Mouse (Mus musculus) forebrain, embryonic 14.5 days (tissue): ENCODE results near the gene Slc38a1. TPM values are rescaled to one million over a fixed set of nuclear protein-coding genes. Genes with fewer than 3 reads are reported as not detected.

Source experiments
- ATAC-seq: fragments of 200-750 bp; cut with Nextera tagmentation; 2 replicates; pipeline ENCODE4 v1.8.0; 2017; ENCODE audit warnings: mild to moderate bottlenecking, moderate library complexity
- DNase-seq: peaks from one replicate; pipeline ENCODE4 v3.0.0-alpha.2; 2015; ENCODE audit warnings: low spot score
- H3K27ac ChIP-seq: fragments of 300-500 bp; sonication (generic); 2 replicates; pipeline ENCODE4 v1.5.1; 2014; ENCODE audit warnings: low read depth, mild to moderate bottlenecking, control low read depth, low read length, moderate library complexity
- H3K27me3 ChIP-seq: fragments of 300-500 bp; sonication (generic); replicated peaks from 2 replicates; pipeline ENCODE4 v1.6.1; 2014; ENCODE audit warnings: low read length, control low read depth, mixed read lengths; ENCODE audit not compliant: control insufficient read depth, insufficient read depth
- H3K36me3 ChIP-seq: fragments of 300-500 bp; sonication (generic); 2 replicates; pipeline ENCODE4 v1.6.1; 2014; ENCODE audit warnings: low read length, control low read depth; ENCODE audit not compliant: control insufficient read depth, insufficient read depth
- H3K4me1 ChIP-seq: fragments of 300-500 bp; sonication (generic); 2 replicates; pipeline ENCODE4 v1.6.1; 2014; ENCODE audit warnings: antibody characterized with exemption, low read length, control low read depth; ENCODE audit not compliant: control insufficient read depth, insufficient read depth
- H3K4me2 ChIP-seq: fragments of 300-500 bp; sonication (generic); 2 replicates; pipeline ENCODE4 v1.6.1; 2014; ENCODE audit warnings: mild to moderate bottlenecking, control low read depth, low read length
- H3K4me3 ChIP-seq: fragments of 300-500 bp; sonication (generic); 2 replicates; pipeline ENCODE4 v1.5.1; 2014; ENCODE audit warnings: low read depth, low read length, control low read depth
- H3K9ac ChIP-seq: fragments of 300-500 bp; sonication (generic); 2 replicates; pipeline ENCODE4 v1.6.1; 2014; ENCODE audit warnings: mild to moderate bottlenecking, low read length, control low read depth, moderate library complexity
- H3K9me3 ChIP-seq: fragments of 300-500 bp; sonication (generic); replicated peaks from 2 replicates; pipeline ENCODE4 v1.6.1; 2016; ENCODE audit warnings: low read length, control low read depth, mixed read lengths; ENCODE audit not compliant: control insufficient read depth
- whole genome bisulfite sequencing: fragments of 180-500 bp; shearing (Covaris S2); extraction: QIAGEN DNeasy Blood & Tissue Kit; methylation state at CpG from one replicate; pipeline ENCODE4 v1.1.7; 2014; 5-methylcytosine and 5-hydroxymethylcytosine counted together
- polyA plus RNA-seq: library from polyadenylated mRNA; unstranded; fragments of >200 nt; fragmentation: Nextera tagmentation; extraction: Ambion mirVana; gene quantifications from 2 replicates; pipeline ENCODE4 v1.2.1, GENCODE M21; 2014

The Slc38a1 gene
- polyA plus RNA-seq, 1 experiment from 2014 or later, result 100 TPM

- DNase-seq (no peak), ATAC-seq (no peak)
- Histone ChIP-seq H3K4me1 (no peaks in the 10 kb centered on the region), H3K4me2 (no peak overlapping the region), H3K27me3 (no peaks in the 10 kb centered on the region), H3K9ac (no peak overlapping the region), H3K36me3 (no peaks in the 10 kb centered on the region), H3K9me3 (no peaks in the 10 kb centered on the region), H3K27ac (no peak overlapping the region), H3K4me3 (no peak overlapping the region)
- 80% methylated on average over 6 of the region's 6 CpGs for WGBS
Measured at GRCm38 (mm10) chr15:96669721-96670120, 27.0 kb upstream of the Slc38a1 start.

GRCm38 (mm10) chr15:96666663-96667062, 23.9 kb upstream of the Slc38a1 start:
- Histone ChIP-seq H3K9ac (no peak overlapping the region), H3K9me3 (no peaks in the 10 kb centered on the region), H3K4me2 (peak overlapping the region; percentile 18; the same call in 1 of the 2 replicates), H3K27me3 (no peaks in the 10 kb centered on the region), H3K4me1 (no peaks in the 10 kb centered on the region), H3K27ac (no peak overlapping the region), H3K36me3 (no peaks in the 10 kb centered on the region), H3K4me3 (no peak overlapping the region)
- 7% methylated on average over 7 of the region's 7 CpGs for WGBS
- ATAC-seq, result peak; percentile 82
- peak; percentile 87 for DNase-seq

DNA sequence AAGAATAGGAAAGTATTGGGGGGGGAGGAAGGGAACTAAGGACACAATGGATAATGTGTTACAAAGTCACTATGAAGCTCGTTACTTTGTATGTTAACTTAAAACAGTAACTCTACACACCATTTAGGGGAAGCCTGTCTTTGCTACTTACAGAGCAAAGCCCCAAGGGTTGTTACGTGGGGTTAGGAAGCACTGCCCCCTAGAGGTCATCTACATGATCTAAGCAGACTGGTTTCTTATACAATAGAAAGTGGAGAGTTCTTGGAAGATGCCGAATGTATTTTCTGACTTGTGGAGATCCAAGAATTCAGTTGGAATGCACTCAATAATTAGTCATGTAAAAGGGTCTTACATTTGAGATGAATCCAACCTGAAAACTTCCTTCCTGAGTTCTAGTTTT, 23.2 kb upstream of the Slc38a1 start:
- Histone ChIP-seq H3K27me3 (no peaks in the 10 kb centered on the region), H3K4me3 (no peak overlapping the region), H3K27ac (no peak overlapping the region), H3K9me3 (no peaks in the 10 kb centered on the region), H3K9ac (no peak overlapping the region), H3K36me3 (no peaks in the 10 kb centered on the region), H3K4me1 (no peaks in the 10 kb centered on the region), H3K4me2 (no peak overlapping the region; the same call in 1 of the 2 replicates)
- peak; percentile 94 for DNase-seq
- 6% methylated on average over 3 of the region's 3 CpGs for WGBS
- peak; percentile 88 for ATAC-seq

- 64% methylated on average over 13 of the region's 13 CpGs for WGBS
- Histone ChIP-seq H3K27me3 (no peaks in the 10 kb centered on the region), H3K4me1 (no peaks in the 10 kb centered on the region), H3K4me3 (no peak overlapping the region), H3K4me2 (no peak overlapping the region), H3K27ac (no peak overlapping the region), H3K36me3 (no peaks in the 10 kb centered on the region), H3K9me3 (no peaks in the 10 kb centered on the region), H3K9ac (no peak overlapping the region)
- ATAC-seq (no peak), DNase-seq (no peak)
Measured at GRCm38 (mm10) chr15:96660590-96661141, 18.0 kb upstream of the Slc38a1 start.

DNA sequence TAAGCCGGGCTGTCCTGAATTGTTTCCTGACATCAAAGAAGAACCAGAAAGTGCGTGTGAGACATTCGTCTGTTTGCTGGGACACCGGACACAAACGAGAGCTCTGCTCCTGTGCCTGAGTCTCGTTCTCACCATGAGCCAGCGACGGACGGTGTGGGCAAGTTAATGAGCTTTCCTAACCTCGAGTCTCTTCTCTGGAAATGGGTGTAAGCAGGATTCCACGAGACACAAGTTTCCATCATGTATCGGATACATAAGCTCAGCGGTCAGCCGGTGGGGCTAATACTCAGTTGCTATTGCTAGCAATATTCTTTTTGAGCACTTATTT, 15.5 kb upstream of the Slc38a1 start:
- ATAC-seq (no peak), DNase-seq (no peak)
- H3K4me3 ChIP-seq, result no peak overlapping the region
- no peaks in the 10 kb centered on the region for H3K9me3 ChIP-seq
- H3K4me1 ChIP-seq, result no peaks in the 10 kb centered on the region
- no peak overlapping the region for H3K9ac ChIP-seq
- no peak overlapping the region for H3K4me2 ChIP-seq
- 73% methylated on average over 14 of the region's 14 CpGs for WGBS
- H3K36me3 ChIP-seq, result no peaks in the 10 kb centered on the region
- H3K27ac ChIP-seq, result no peak overlapping the region
- H3K27me3 ChIP-seq, result no peaks in the 10 kb centered on the region

DNA sequence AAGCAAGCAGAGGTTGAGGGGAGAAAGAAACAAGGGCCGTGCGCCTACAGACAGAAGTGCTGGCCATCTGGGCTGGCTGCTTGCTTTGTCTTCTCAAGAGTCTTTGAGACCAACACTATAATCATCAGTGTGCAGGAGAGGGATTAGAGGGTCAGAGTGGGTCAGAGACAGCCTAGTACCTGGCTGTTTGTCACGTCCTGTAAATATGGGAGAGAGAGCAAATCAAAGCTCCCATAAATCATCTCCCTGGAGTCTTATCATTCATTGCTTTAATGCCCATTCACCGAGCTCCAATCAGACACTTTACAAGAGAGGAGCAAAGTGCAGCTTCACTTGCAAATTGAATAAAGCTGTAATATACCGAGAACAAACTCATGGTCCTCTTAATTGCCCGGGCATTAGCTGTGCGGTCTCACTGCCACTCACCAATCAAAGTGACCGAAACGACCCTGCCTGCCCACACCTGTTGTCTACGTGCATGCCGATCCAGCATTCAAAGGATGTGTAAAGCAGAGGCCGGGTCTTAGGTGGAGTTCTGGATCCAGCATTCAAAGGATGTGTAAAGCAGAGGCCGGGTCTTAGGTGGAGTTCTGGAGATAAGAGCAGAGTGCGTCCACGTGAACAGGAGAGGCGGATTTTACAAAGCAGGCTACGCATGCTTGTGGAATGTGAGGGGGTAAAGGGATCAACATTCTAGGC, 15.0 kb upstream of the Slc38a1 start:
- Histone ChIP-seq H3K4me2 (no peak overlapping the region), H3K4me1 (no peaks in the 10 kb centered on the region), H3K9me3 (no peaks in the 10 kb centered on the region), H3K27me3 (no peaks in the 10 kb centered on the region), H3K9ac (no peak overlapping the region), H3K36me3 (no peaks in the 10 kb centered on the region), H3K27ac (no peak overlapping the region), H3K4me3 (no peak overlapping the region)
- WGBS, result 70% methylated on average over 17 of the region's 17 CpGs
- DNase-seq (no peak), ATAC-seq (no peak)

DNA sequence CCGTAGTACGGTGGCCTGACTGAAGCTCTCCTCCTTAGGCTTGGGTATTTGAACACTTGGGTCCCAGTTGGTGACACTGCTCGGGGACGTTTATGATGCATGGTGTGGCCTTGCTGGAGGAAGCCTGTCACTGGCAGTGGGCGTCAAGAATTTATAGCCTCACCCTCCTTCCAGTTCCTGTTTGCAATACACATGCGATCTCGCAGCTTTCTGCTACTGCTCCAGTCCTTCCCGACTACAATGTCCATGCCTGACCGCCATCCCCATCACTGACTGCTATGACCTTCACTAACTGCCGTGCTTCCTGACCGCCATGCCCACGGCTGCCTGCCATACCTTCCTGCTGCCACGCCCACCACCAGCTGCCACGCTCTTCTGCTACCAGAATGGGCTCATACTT, 12.8 kb upstream of the Slc38a1 start:
- H3K4me1 ChIP-seq, result no peaks in the 10 kb centered on the region
- no peaks in the 10 kb centered on the region for H3K36me3 ChIP-seq
- no peak overlapping the region for H3K9ac ChIP-seq
- H3K27ac ChIP-seq, result no peak overlapping the region
- ATAC-seq (no peak), DNase-seq (no peak)
- no peak overlapping the region for H3K4me3 ChIP-seq
- no peaks in the 10 kb centered on the region for H3K27me3 ChIP-seq
- H3K4me2 ChIP-seq, result no peak overlapping the region
- 93% methylated on average over 14 of the region's 14 CpGs for WGBS
- H3K9me3 ChIP-seq, result no peaks in the 10 kb centered on the region

DNA sequence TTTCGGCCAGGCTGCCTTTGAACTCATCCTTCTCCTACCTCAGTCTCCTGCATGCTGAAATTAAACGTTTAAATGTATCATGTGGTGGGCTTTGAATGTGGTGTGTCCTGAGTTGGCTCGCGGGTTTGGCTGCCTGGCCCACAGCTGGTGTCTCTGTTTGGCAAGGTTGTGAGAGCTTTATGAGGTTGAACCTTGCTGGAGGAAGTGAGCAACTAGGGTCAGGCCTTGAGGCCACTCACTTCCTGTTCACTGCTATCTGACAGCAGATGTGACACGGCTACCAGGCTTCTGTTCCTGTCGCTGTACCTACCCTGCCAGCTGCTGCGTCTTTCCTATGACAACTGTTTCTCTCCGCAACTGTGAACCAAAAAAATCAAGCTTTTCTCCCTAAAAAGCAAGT, 12.0 kb upstream of the Slc38a1 start:
- no peak overlapping the region for H3K4me2 ChIP-seq
- WGBS, result 87% methylated on average over 8 of the region's 8 CpGs
- no peak overlapping the region for H3K9ac ChIP-seq
- no peak for DNase-seq
- ATAC-seq, result no peak
- no peaks in the 10 kb centered on the region for H3K27me3 ChIP-seq
- H3K27ac ChIP-seq, result no peak overlapping the region
- no peak overlapping the region for H3K4me3 ChIP-seq
- H3K4me1 ChIP-seq, result no peaks in the 10 kb centered on the region
- no peaks in the 10 kb centered on the region for H3K9me3 ChIP-seq
- H3K36me3 ChIP-seq, result no peaks in the 10 kb centered on the region

GRCm38 (mm10) chr15:96653011-96653410, 10.3 kb upstream of the Slc38a1 start:
- H3K9me3 ChIP-seq, result no peaks in the 10 kb centered on the region
- no peak overlapping the region for H3K4me2 ChIP-seq
- H3K4me3 ChIP-seq, result no peak overlapping the region
- H3K27me3 ChIP-seq, result no peaks in the 10 kb centered on the region
- no peaks in the 10 kb centered on the region for H3K4me1 ChIP-seq
- DNase-seq (no peak), ATAC-seq (no peak)
- 85% methylated on average over 16 of the region's 16 CpGs for WGBS
- H3K36me3 ChIP-seq, result no peaks in the 10 kb centered on the region
- no peak overlapping the region for H3K27ac ChIP-seq
- H3K9ac ChIP-seq, result no peak overlapping the region
